Mouse (Mus musculus) liver, adult (tissue): Measurements from ENCODE around the gene Ptpn1.

Source experiments
- GATA4 ChIP-seq: IDR thresholded peaks from 2 replicates; pipeline ENCODE4 v1.6.1; 2014; ENCODE audit warnings: mild to moderate bottlenecking, low read length; ENCODE audit not compliant: insufficient replicate concordance

The Ptpn1 gene

GRCm38 (mm10) chr2:167939632-167940399, 8.0 kb downstream of the Ptpn1 start:
- TF ChIP-seq GATA4 = no peak

DNA sequence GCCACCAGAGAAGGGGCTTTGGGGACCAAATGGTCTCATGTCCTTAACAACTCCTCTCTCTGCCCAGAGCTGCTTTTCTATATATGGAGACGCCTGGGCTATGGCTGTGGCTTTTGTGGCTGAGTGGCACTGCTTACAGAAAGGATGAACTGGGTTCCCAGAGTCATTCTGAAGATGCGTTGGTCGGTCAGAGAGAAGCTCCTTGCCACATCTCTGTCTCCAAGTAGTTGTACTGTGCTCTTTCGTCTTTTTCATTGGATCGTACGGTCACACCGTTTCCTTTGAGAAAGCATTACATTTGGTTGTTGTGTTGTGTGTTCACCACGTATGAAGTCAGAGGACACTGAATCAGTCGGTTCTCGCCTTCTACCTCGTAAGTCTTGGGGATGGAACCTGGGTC, 8.8 kb downstream of the Ptpn1 start:
- TF ChIP-seq GATA4 = no peak

GRCm38 (mm10) chr2:167941320-167941719, 9.5 kb downstream of the Ptpn1 start:
- TF ChIP-seq GATA4 = no peak

GRCm38 (mm10) chr2:167941745-167942176, 9.9 kb downstream of the Ptpn1 start:
- no peak for TF ChIP-seq GATA4

DNA sequence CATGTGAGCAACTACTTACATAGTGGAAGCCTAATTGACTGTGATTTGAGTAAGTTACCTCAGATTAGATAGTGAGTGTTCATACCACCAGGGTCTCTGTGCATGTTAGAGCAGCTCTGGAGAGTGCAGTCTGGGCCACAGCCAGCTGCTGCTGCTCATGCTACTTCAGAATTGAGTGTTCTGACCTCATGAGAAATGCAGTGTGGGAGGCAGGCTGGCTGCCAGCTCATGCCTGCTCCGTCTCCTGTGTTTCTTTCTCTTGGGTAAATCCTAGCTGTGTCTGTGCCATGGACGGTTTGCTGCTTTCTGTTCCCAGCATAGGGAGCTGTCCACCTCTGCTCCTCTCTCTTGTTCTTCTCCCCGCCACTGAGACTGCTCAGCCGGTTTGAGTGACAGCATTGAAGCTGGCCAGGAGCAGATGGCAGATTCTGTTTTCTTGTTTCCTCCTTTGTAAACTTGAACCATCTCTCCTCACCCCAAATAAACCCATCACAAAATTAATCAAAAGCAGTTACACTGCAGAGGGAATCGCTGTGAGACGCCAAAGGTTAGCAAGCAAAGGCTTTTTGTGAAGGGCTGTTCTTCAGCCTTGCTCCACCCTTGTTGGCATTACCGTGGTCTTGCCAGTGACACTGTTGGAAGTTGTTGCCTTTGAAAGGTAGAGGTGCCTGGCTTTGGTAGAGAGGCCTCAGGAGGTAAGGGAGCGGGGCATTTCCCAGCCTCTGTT, 10.5 kb downstream of the Ptpn1 start:
- no peak for TF ChIP-seq GATA4

DNA sequence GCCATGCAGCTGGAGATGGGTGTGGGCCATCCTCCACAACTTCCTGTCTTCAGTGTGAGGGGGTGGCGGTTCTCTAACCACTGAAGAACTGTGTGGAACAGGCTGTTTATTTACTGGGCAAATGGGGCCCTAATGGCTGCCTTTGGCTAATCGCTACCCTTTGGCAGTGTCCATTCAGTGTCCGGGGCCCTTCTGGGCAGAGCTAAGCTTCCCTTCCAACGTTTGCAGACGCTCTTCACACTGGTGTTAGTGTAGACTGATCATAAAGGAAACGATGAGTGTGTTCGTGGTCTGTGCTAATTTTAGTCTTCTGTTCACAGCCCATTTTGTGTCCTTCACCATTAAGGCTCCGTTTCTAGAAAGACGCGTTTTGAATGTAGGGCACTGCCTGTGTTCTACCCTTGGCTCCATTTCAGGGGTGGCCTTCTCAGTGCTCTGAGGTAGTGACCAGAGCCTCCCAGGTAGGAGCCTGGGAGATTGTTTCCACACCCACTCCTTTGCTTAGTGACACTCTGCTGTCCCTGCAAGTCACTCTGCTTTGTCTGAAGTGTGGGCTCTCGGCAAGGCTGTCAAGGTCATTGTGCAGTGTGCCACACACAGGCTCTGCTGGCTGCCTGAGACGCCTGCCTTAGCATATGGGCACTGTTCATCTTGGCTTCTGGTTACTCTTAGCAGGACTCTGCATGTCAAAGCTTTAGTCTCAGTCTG, 11.2 kb downstream of the Ptpn1 start:
- no peak for TF ChIP-seq GATA4

DNA sequence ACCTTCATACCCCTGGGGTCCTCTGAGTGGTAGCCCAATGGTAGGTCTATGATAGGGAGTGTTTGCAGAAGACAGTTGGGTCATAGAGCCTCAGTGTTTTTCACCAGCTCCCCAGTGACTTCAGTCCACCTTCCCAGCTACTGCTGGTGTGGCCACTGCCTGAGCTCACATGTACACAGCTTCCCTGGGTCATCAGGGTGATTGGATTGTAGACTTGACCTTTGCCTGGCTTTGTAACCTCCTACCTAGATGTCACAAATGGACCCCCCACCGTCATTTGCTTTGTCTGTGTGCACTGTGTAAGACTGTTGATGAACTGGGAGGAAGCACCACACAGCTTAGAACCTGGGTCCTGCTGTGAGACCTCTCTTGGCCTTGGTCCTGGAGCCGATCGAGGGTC, 12.3 kb downstream of the Ptpn1 start:
- TF ChIP-seq GATA4 = no peak

GRCm38 (mm10) chr2:167945451-167945850, 13.6 kb downstream of the Ptpn1 start:
- TF ChIP-seq GATA4 = no peak

DNA sequence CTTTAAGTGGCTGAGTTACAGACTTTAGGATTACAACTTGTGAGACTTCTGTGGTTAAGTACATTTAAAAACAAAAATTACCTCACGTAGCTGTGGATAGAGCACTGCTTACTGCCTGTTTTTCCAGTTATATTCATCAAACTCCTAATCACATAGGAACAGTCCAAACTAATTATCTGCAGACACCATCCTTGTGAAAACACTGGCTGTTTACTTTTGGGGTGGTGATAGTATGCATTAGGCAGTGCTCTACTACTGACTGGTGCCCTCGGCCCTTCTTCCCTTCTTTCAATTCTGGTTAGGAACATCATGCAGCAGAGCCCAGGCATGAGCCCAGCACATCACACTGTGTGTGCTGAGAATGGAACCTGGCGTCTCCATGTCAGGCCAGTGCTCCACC, 15.4 kb downstream of the Ptpn1 start:
- TF ChIP-seq GATA4 = no peak

DNA sequence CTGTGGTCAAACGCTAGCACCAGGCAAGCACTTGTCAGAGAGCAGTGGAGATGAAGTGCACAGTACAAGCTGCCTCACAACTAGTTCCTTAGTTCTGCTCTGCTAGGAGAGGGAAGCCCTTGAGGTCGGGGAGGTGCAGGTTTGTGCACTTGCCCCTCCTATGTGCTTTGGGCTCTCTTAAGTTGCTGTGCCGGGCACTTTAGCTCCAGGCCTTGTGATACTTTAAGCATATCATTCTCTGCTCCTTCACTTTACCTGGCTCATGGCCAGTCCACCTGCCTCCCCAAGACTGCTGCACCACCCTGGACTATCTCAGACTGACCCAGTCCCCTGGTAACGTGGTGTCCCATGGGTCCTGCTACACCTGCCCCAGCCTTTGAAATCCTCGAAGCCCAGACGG, 16.2 kb downstream of the Ptpn1 start:
- TF ChIP-seq GATA4 = no peak

- no peak for TF ChIP-seq GATA4
These were observed 16.7 kb downstream of the Ptpn1 start for GRCm38 (mm10) chr2:167948557-167948956.

DNA sequence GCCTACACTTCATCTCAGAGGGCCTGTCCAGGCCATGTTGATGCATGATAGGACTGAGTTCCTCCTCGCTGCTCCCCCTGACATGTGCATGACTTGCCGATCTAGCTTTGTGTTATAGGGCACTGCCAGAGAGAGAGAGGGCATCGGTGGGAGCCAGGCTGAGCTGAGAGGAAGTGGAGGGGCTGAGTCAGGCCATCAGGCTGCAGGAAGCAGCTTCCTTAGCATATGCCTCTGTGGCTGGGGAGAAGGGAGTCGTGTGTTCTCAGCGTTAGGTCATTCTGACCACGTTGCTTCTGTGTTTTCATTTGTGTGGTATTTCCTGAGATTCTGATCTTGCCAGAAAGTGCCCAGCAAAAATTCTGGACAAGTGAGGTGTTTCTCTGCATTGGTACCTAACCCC, 17.4 kb downstream of the Ptpn1 start:
- no peak for TF ChIP-seq GATA4

DNA sequence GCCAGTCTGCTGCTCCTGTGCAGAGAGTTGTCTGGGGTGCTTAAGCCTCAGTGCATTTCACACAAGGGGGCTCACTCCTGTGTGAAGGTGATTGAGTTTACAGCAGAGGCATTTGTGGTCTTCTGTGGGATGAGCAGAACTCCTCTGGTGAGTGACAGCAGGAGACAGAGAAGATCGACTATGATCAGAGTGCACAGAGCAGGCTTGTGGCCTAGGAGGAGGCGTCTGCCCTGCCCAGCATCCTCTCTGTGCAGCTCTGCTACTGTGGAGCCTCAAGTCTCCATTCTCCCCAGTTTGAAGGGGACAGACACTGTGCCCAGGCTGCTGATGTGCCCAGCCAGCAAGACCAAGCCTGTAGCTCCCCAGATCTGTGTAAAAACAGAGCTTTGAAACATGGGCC, 18.0 kb downstream of the Ptpn1 start:
- TF ChIP-seq GATA4 = no peak

- TF ChIP-seq GATA4 = no peak
These were observed 18.8 kb downstream of the Ptpn1 start for GRCm38 (mm10) chr2:167950681-167951080.

- TF ChIP-seq GATA4 = no peak
These were observed 19.7 kb downstream of the Ptpn1 start for GRCm38 (mm10) chr2:167951301-167952211.
